Mouse (Mus musculus) frontal cortex, postnatal 25 days (tissue): ENCODE results near the gene Mrps31.

Source experiments
- DNase-seq, 2 experiments: peaks; one replicate each; pipeline ENCODE4 v3.0.0; 2022; ENCODE audit warnings: low spot score in 2 of 2

Gene Mrps31

DNA sequence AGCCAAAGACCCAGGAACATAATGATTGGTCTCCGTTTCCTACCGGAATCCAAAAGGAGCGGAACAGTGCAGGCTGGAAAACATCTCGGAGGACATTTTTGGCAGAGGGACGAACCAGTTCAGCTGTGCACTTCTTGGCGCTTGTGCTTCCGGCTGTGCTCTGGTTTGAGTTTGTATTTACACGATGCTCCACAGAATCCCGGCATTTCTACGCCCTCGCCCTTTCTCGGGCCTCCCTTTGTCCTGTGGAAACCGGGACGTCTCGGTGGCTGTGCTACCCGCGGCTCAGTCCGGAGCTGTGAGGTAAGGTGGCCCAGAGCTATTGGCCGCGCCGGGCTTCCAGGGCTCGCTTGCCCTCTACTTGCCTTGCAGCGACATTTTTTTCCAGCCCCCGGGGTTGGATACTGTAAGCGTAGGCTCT is at the start of gene Mrps31:
TSS of gene Mrps31 (plus strand) at position 80 of the 421 bp plus-strand sequence.
- peak; percentile 69 to 81 for DNase-seq

DNA sequence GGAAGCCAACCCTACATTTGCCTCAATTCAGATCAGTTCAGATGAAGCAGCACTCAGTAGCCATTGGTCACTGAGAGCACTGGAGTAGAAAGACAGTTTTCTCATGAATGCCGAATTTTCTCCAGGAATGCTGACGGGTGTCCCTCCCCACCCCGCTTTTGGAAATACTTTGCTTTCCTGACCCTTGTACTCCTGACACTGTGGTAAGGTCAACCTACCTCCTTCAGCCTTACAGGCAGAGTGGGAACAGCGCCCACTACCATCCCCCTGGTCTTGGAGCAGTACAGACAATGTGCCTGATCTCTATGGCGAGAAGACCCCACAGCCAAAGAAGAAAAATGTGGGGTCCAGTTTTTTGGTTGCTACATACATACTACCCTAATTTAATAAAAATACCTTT is 34.9 kb upstream of the Mrps31 start:
- DNase-seq, result no peak

DNA sequence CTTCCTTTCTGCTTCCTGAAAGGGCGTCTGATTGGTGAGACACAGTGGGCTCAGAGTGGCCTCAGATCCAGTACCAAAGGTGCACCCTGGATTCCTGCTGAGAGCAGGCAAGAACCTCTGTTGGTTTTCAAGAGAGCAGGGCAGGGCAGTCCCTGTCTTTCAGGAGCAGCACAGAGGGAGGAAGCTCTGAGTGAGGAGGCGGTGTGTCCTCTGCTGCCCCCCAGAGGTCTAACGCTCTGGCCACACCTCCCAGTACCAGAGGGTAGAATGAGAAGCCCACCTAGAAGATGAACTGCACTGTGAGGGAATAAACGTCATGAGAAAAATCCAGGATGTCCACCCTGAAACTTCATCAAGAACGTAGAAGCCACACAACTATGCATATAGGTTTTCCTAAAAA is 34.3 kb upstream of the Mrps31 start:
- no peak for DNase-seq

DNA sequence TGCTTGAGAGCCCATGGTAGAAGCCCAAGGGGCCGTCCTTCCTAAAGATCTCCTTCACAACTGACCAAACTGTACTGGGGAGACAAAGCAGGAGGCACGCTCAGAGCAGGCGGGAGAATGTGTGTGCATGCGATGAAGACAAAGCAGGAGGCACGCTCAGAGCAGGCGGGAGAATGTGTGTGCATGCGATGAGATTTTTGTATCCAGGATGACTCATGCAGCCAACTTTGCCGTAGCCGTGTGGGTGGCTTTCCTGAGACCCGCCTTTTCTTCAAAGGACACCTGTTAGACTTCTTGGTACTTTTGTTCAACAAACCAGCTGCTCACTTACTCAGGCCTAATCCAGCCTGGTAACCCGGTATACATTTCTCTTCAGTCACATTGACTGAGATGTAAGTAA is 30.2 kb upstream of the Mrps31 start:
- DNase-seq, result no peak

DNA sequence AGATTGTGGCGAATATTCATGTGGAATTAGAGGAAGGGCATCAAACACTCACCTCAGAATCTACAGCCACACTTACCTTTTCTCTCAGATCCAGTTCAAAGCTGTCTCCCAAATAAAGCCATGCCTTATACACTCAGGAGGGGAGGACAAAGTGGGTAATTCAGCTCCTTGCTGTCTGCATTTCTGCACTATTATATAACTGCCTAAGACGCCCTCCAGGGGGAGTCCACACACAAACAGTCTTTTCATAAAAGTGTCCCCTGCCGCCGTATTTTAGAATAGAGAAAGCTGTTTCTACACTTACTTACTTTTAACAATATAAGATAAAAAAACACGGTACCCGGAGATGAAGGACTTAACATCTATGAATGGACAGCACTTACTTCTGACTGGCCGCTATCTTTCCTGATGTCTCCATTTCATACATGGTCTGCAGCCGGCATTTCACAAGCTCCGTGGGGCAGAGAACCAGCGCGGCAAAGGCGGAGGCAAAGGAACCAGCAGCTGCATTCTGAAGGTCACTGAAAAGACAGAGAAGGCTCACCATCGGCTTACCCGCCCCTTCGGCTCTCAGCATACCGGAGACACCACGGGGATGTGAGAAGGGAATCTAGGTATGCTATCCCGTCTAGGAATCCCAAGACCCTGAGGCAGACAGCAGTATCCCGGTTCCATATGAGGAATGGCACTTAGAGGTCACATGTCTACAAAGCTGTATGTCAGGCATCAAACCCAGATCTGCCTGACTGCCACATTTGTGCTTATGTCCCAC is 28.2 kb upstream of the Mrps31 start:
- no peak for DNase-seq

DNA sequence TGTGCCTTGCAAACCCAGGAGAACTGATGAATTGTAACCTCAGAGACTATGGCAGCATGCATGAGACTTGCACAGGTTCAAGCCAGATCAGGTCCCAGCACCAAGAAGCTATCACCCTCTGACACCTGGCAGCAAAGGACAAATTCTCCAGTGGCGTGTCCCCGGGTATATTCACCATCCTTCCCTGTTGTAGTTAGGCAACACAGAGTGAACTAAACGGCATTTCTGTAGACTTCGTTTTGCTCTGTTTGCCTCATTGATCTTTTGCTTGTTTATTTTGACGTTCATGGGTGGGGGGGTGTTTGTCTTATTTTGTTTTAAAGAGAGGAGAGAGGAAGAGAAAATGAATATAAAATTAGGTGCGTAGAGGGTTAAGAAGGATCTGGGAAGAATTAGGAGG is 26.0 kb upstream of the Mrps31 start:
- no peak for DNase-seq

DNA sequence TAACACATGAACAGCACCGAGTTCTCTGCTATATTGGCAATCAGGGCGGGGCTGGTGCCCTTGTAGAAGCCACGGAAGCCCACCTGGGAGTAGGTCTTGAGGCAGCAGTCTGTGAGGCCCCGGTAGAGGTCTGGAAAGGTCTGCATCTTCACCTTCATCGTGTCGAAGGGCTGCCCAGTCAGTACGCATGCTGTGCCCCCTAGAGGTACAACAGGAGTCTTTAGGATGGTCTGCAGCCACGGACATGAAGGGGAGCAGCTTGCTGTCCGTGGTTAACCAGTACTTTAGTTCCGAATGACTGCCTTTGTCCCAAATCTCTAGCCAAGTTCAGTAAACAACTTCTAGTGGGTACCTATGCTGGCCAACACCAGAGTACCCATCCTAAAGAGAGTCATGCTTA is 21.3 kb upstream of the Mrps31 start:
- DNase-seq, result no peak

DNA sequence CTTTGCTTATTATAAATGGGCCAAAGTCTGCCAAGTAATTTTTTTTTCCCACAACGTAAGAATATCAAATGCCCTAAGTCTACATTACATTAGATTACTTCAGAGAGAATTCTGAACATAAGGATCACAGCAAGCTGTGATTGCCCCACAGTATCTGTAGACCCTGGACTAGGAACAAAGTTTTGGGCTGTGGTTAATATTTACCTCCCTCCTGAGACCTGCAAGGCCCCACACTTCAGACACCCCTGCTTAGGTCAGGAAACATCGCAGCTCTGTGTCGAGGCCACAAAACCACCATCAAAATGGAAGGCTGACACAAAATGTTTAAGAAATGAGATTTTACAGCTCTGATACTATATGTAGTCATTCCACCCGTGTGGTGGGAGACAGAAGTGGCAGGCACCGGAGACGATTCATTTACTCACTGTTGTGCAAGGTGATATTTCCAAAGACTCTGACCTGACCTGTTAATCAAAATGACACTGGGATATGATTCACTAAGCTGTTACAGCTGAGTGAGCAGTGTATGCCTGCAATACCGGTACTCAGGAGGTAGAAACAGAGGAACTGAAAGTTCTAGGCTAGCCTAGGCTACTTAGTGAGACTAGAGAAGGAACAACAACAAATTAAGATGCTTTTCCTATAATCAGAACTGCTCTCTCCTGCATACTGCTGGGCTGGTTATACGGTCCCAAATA is 20.2 kb upstream of the Mrps31 start:
- DNase-seq, result no peak

DNA sequence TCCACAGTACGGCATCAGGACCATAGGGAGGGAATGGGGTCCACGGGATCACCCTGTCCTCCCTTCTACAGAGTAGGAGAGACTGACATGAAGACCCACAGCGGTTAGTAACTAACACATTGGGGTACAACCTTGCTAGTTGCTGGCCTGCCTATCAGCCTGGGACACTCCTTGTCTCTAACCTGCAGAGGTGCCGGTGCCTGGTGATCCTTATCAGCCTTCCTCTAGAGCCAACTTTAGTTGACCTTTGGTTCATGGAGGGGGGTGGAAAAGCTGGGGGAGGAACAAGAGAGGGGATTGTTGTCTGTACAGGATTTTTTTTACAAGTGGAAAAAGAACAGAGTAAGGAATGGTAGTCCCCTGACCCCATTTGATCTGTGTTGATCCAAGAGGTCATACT is 16.7 kb upstream of the Mrps31 start:
- DNase-seq, result no peak

DNA sequence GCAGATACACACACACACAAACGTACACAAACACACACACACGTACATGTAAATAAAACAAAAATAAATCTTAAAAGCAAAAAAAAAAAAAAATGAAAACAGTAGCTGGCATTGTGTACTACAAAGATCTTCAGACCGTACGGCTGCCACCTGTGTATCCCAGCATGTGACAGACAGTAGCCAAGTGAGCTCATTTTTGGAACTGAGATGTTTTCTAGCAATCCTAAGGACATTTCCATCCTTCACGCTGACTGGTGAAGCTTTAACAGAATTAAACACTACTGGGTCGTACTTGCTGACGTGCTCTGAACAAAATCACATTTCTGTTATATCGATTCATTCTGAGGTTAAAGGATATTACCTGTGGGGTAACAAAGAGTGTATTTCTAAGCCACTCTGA is 15.9 kb upstream of the Mrps31 start:
- no peak for DNase-seq

DNA sequence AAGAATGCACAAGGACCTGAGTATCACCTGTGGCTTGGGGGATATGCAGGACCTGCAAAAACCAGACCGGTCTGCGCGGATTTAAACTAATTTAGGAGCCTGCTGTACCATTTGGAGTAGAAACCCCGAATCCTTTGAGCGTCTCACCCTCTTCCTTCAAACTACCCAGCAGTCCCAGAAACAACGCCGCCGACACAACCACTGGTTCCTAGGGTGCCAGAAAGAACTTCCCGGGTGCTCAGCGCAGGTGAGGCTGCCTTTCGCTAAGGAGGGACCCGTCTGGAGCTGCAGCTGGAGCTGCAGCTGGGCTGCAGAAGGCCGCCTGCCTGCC is 13.4 kb upstream of the Mrps31 start:
- no peak for DNase-seq

DNA sequence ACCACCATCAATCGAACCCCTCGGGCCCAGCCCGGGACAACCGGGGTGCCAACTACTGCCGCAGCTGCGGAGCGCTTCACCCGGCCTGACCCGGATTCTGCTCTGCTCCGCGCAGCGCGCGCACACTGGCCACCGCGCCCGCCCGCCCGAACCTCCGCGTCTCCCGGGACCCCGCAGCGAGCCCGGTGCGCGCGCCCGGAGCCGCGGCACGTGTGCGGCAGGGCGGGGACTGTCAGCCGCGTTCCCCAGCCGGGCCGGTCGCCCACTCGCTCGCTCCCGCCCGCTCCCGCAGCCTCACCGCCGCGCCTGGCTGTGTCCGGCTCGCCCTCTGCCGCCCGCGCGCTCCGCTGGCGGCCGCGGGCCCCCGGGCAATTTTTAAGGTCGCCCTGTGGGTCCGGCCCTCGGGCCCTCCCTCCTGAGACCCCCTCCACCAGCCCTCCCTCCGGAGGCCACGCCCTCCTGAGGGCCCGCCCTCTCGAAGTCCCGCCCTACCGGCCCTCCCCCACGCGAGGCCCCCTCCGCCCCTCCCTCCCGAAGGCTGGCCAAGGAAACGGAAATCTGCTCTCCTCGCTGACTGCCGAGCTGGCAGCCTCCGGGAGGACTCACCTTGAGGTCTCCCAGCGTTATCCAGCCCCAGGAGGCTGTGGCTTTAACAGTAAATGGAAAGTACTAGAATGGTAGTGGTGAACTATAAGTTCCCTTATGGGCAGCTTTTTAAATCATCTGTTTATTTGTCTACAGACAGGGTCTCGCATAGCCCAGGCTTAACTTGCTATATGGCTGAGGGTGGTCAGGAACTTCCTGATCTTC is 12.8 kb upstream of the Mrps31 start, which contains the start of gene Slc25a15:
TSS of gene Slc25a15 (minus strand) at position 456 of the 810 bp plus-strand sequence.
- DNase-seq, result peak; percentile 65 to 73

DNA sequence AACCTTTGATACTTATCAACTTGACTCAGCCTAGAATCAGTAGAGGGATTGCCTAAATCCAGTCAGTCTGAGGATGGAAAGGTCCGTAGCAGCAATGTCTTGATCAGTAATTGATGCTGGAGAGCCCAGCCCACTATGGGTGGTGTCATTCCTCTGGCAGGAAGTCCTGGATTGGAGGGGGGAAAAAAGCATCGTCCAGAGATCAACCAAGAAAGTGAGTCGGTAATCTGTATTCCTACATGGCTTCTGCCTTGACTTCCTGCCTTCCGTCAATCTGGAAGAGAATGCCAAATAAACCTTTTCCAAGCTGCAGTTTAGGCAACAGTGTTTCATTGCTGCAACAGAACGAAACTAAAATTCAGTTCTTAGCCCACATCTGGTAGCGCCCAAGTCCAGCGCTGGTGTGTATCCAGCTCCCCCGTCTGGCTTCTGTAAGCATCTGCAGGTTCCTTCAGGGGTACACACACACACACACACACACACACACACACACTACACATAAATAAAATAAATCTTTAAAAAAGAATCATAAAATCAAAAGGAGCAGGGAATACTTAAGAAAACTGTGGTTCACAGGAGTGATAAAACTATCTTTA is 11.8 kb upstream of the Mrps31 start:
- DNase-seq, result no peak

DNA sequence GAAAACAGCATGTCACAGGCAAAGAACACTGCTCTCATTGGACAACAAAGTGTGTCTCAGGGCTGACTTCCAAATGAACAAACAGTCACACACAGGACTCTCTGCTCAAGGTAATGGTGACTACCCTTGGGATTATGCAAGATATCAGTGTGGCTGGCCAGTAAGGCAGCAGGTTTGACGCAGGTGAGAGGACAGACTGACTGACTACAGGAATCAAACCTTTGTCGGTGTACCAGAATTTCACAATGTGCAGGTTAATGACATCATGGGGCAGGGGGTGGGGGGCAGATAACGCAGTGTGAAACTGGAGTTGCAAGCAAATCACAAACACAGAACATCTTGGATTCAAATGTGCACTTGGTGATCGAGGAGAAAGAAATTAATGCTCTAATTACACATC is 10.6 kb upstream of the Mrps31 start:
- no peak for DNase-seq

DNA sequence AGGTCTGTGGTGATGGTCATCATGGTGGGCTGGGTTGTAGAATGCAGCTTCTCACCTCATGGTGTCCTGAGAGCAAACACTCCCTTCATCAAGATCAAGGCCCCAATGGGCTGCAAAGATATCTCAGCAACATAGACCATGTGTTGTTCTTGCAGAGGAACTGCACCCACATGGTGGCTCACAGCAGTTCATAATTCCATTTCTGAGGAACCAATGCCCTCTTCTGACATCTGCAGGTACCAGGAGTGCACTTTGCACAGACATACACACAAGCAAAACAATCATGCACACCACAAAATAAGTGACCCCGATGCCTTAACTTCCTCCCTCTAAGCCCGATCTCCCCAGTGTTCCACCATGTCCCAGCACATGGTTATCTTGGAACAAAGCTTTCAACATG is 7.9 kb upstream of the Mrps31 start:
- no peak for DNase-seq

DNA sequence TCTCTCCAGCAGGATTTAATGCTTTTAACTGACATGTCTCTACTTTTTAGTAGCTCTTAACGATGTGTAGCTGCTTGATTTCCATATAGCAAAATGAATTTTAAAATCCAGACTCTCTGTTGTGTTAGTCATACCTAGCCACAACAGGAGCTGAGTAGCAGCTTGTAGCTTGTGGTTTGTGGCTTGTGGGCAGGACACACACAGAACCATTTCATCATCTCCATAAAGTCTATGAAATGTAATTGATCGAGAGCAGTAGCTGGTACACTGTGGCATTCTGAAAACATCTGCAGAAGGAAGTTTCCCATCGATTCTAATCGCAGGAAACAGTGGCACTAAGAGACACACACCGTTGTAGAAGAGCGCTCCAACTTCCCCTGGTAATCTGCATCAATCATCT is 5.4 kb upstream of the Mrps31 start:
- no peak for DNase-seq

DNA sequence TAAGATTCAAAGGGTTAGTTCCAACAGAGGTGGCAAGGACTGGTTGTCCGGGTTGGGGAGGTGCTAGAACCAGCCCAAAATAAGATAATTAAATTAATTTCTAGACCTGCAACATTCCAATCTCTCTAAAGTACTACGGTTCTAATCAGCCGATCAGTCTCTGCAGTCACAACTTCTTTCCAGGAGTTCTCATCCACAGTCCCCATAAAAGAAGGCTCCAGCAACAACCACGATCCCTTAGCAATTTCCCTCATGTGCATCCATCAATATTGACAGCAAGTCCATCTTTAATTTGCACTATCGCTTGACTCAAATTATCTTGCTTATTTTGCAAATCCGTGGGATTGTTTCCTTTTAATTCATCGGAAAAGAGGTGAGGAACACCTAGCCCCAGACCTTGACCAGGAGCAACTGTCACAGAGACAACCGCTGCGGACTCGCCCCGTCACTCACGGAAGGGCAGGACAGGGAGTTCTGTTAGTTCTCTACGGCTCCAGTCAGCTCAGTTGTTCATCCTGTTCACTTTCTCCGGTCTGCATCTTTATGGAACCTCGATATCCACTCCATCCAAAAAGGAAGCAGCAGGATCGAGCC is 376 bp upstream of the Mrps31 start:
- no peak for DNase-seq

DNA sequence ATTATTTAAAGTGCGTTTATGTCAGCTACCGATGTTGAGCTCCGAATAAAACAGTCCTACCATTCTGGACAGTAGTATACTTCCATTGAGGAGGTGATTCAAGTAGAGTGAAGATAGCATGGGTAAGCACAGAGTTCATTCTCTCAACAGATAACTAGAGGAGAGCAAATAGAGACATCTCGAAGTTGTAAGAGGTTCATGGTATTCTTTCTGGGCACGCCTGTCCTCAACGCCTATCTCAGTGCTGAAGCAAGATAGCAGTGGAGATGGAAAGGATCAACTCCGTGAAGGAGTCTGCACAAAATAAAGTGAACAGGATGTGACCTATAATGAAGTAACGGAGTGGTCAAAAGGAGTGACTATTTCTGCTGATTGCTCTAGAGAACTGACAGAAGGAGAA is 810 bp downstream of the Mrps31 start:
- no peak for DNase-seq
